In genomic region chr15:7008725-7009380, GRCm38 (mm10) we compare ENCODE assay signal across 12 mouse cellular contexts.
"Had no signal": no experiment of that assay in that cellular context is flagged by ENCODE, and none has a peak within 500 bp of the region (broad histone marks: within the 10 kb centered on the region; RNA-seq: fewer than 3 reads in every experiment).

No protein-coding gene starts in this region.

- H3K36me3 ChIP-seq: limb, embryonic 13.5 days; midbrain, embryonic 15.5 days; neural tube, embryonic 12.5 days had no signal

- H3K9me3 ChIP-seq: limb, embryonic 13.5 days; midbrain, embryonic 15.5 days; neural tube, embryonic 12.5 days had no signal

- H3K4me3 ChIP-seq: limb, embryonic 13.5 days; megakaryocyte, embryonic 14.5 days; midbrain, embryonic 15.5 days; neural tube, embryonic 12.5 days had no signal

- H3K4me2 ChIP-seq: limb, embryonic 13.5 days; midbrain, embryonic 11.5 days; midbrain, embryonic 15.5 days; neural tube, embryonic 12.5 days had no signal

- H3K27me3 ChIP-seq: limb, embryonic 13.5 days; midbrain, embryonic 15.5 days; neural tube, embryonic 12.5 days had no signal

- DNase-seq: kidney, adult 11 months; kidney, postnatal 10 days; kidney, postnatal 4 days; left cerebral cortex, postnatal 4 days; thymus, postnatal 14 days had no signal

- H3K4me1 ChIP-seq: midbrain, embryonic 15.5 days; neural tube, embryonic 12.5 days had no signal

- ATAC-seq: midbrain, embryonic 15.5 days had no signal

- H3K27ac ChIP-seq: limb, embryonic 13.5 days; liver, embryonic 14.5 days; macrophage; midbrain, embryonic 15.5 days; neural tube, embryonic 12.5 days had no signal

- H3K9ac ChIP-seq: limb, embryonic 13.5 days; liver, embryonic 14.5 days; midbrain, embryonic 15.5 days; neural tube, embryonic 12.5 days had no signal
